Mouse (Mus musculus): Measurements from ENCODE around the gene Abca3.

DNA sequence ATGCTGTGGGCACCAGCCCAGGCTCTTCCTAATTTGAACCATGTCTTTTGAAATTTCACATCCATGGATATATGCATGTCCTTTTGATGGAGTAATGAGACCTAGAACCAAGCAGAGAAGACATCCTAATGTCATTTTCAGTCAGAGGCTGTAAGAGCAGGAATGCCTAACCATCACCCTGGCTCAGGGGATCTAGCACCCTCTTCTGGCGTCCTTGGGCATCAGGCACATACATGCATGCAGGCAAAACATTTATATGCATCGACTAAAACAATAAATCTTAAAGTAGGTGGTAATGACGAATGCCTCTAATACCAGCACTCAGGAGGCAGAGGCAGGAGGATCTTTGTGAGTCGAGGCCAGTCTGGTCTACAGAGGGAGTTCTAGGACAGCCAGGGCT lies 44.2 kb upstream of the Abca3 start:
- peak; percentile 38; the same call in 1 of the 2 replicates for TF ChIP-seq CTCF (IDR thresholded peaks at IDR 0.05; ENCODE audit: extremely low read depth, insufficient read depth, insufficient read length, insufficient replicate concordance)
- no peak for TF ChIP-seq POLR2A (IDR thresholded peaks at IDR 0.05; ENCODE audit: low read depth, low read length)
